Mouse (Mus musculus) ES-E14 (cell line): Measurements from ENCODE around the gene Zfp664. TPM values are rescaled to one million over a fixed set of nuclear protein-coding genes. Genes with fewer than 3 reads are reported as not detected.

Experiments used
- DNase-seq: peaks from one replicate; pipeline ENCODE4 v3.0.0-alpha.2; 2013; ENCODE audit warnings: low read depth, low spot score
- H3K27ac ChIP-seq: 2 replicates; pipeline ENCODE4 v1.5.1; 2012; ENCODE audit warnings: low read depth, mild to moderate bottlenecking, low read length, moderate library complexity, mixed read lengths; ENCODE audit not compliant: poor library complexity, insufficient read depth, severe bottlenecking
- H3K36me3 ChIP-seq: 2 replicates; pipeline ENCODE4 v1.6.1; 2012; ENCODE audit warnings: mild to moderate bottlenecking, low read length, moderate library complexity, mixed read lengths; ENCODE audit not compliant: control insufficient read depth, poor library complexity, insufficient read depth, severe bottlenecking
- H3K4me1 ChIP-seq, 2 experiments: fragments of 150-350 bp in 1 of 2; sonication (generic) in 1 of 2; 2 replicates each; pipeline ENCODE4 v1.6.1; 2012; ENCODE audit warnings: low read length in 2 of 2, mild to moderate bottlenecking in 1 of 2, mixed read lengths in 1 of 2; ENCODE audit not compliant: control insufficient read depth in 2 of 2, insufficient read depth in 2 of 2, poor library complexity in 1 of 2
- H3K4me3 ChIP-seq, 2 experiments: fragments of 150-350 bp in 1 of 2; sonication (generic) in 1 of 2; 2 replicates each; pipeline ENCODE4 v1.5.1; 2012; ENCODE audit warnings: low read length in 2 of 2, low read depth in 1 of 2, mild to moderate bottlenecking in 1 of 2, mixed read lengths in 1 of 2; ENCODE audit not compliant: insufficient read depth in 1 of 2, poor library complexity in 1 of 2, severe bottlenecking in 1 of 2
- H3K9ac ChIP-seq: 2 replicates; pipeline ENCODE4 v1.6.1; 2012; ENCODE audit warnings: low read depth, mild to moderate bottlenecking, low read length, mixed read lengths; ENCODE audit not compliant: poor library complexity, insufficient read depth, severe bottlenecking
- H3K9me3 ChIP-seq: fragments of 150-350 bp; sonication (generic); 2 replicates; pipeline ENCODE4 v1.6.1; 2012; ENCODE audit warnings: low read depth, mild to moderate bottlenecking, low read length; ENCODE audit not compliant: control insufficient read depth, insufficient read depth
- CHD2 ChIP-seq: IDR thresholded peaks from 2 replicates; pipeline ENCODE4 v1.6.1; 2014; ENCODE audit warnings: mild to moderate bottlenecking, low read depth, low read length, inconsistent platforms
- HCFC1 ChIP-seq: IDR thresholded peaks from 2 replicates; pipeline ENCODE4 v1.6.1; 2012; ENCODE audit warnings: low read length, inconsistent platforms, borderline replicate concordance; ENCODE audit not compliant: insufficient read depth
- MAFK ChIP-seq: IDR thresholded peaks from 2 replicates; pipeline ENCODE4 v1.6.1; 2014; ENCODE audit warnings: mild to moderate bottlenecking, low read depth, low read length, inconsistent platforms; ENCODE audit not compliant: insufficient read depth
- ZC3H11A ChIP-seq: IDR thresholded peaks from 2 replicates; pipeline ENCODE4 v1.6.1; 2012; ENCODE audit warnings: low read depth, mild to moderate bottlenecking, inconsistent platforms, low read length, borderline replicate concordance
- ZNF384 ChIP-seq: IDR thresholded peaks from 2 replicates; pipeline ENCODE4 v1.6.1; 2012; ENCODE audit warnings: low read depth, low read length, inconsistent platforms
- in situ Hi-C, 2 experiments: fragments of 600-800 bp; cut with MboI; formaldehyde crosslinking; loops; one replicate each; pipeline ENCODE4 v1.15.1; 2025; ENCODE audit warnings: low sequenced_read_pairs in 2 of 2, inconsistent platforms in 1 of 2; ENCODE audit not compliant: unreplicated experiment in 2 of 2
- total RNA-seq: library from RNA; depleted of rRNA; stranded (reverse); fragments of 300-350 nt; gene quantifications from 2 replicates; pipeline ENCODE4 v1.2.3, GENCODE M21; 2012; rRNA removed

Zfp664 gene
- total RNA-seq: 22.6 and 27.4 TPM in 2 replicates

GRCm38 (mm10) chr5:124862013-124862866 lies at the start of gene Zfp664, which contains the start of gene Ccdc92:
Gene Zfp664 (plus strand): TSS chr5:124862691.
Gene Ccdc92 (minus strand): TSS chr5:124862424.
- in situ Hi-C loops: no loop called here
- TF ChIP-seq HCFC1 (peak; percentile 50; the same call in 1 of the 2 replicates), MAFK (no peak), ZNF384 (peak; percentile 98)
- H3K36me3 ChIP-seq: 0 out of 2 replicates have a peak, but pooled peaks cover under 1% of the 10 kb centered on the region
- H3K9me3 ChIP-seq: no peaks in the 10 kb centered on the region
- DNase-seq: peak; percentile 96
- H3K4me3 ChIP-seq: peak within 1 kb of the TSS; percentile 84 to 95
- H3K9ac ChIP-seq: peak within 1 kb of the TSS; percentile 96
- no peaks in the 10 kb centered on the region for H3K4me1 ChIP-seq
- H3K27ac ChIP-seq: peak within 1 kb of the TSS; percentile 59

GRCm38 (mm10) chr5:124814797-124815196 lies 47.7 kb upstream of the Zfp664 start:
- Histone ChIP-seq H3K9ac (no peak overlapping the region), H3K4me1 (peaks cover 0 to 3% of the 10 kb centered on the region in 2 experiments; a peak in 1 of 4 replicates), H3K4me3 (no peak overlapping the region), H3K9me3 (no peaks in the 10 kb centered on the region), H3K36me3 (no peaks in the 10 kb centered on the region), H3K27ac (no peak overlapping the region)
- TF ChIP-seq ZNF384: no peak
- in situ Hi-C loops: no loop called here
- DNase-seq: no peak

GRCm38 (mm10) chr5:124817050-124817449 lies 45.4 kb upstream of the Zfp664 start:
- no peaks in the 10 kb centered on the region for H3K36me3 ChIP-seq
- DNase-seq: no peak
- H3K9ac ChIP-seq: 0 out of 2 replicates have a peak overlapping the region, but pooled peaks have one; percentile 10
- H3K27ac ChIP-seq: no peak overlapping the region
- peaks cover 0 to 3% of the 10 kb centered on the region in 2 experiments; a peak in 1 of 4 replicates for H3K4me1 ChIP-seq
- in situ Hi-C loops: no loop called here
- H3K4me3 ChIP-seq: peak overlapping the region; percentile 31 to 42; a peak in 3 of 4 replicates
- H3K9me3 ChIP-seq: no peaks in the 10 kb centered on the region
- TF ChIP-seq ZNF384 (no peak), HCFC1 (no peak), ZC3H11A (no peak), MAFK (no peak), CHD2 (no peak)

GRCm38 (mm10) chr5:124822128-124822894 lies 40.2 kb upstream of the Zfp664 start:
- Histone ChIP-seq H3K9ac (no peak overlapping the region), H3K4me3 (no peak overlapping the region), H3K27ac (no peak overlapping the region; the same call in 1 of the 2 replicates), H3K4me1 (peaks cover 0 to 2% of the 10 kb centered on the region in 2 experiments; a peak in 1 of 4 replicates), H3K9me3 (no peaks in the 10 kb centered on the region), H3K36me3 (no peaks in the 10 kb centered on the region)
- in situ Hi-C loops: no loop called here
- DNase-seq: no peak
- no peak for TF ChIP-seq HCFC1
- no peak for TF ChIP-seq CHD2
- TF ChIP-seq ZC3H11A: no peak
- no peak for TF ChIP-seq ZNF384
- no peak for TF ChIP-seq MAFK
